Mouse (Mus musculus) megakaryocyte-erythroid progenitor cell, adult 5-6 weeks (primary cell): ENCODE results near the gene Rexo4. TPM values are rescaled to one million over a fixed set of nuclear protein-coding genes. Genes with fewer than 3 reads are reported as not detected.

ENCODE experiments used
- ATAC-seq: replicated peaks from 2 replicates; pipeline ENCODE4 v1.8.0; 2016; ENCODE audit warnings: mild to moderate bottlenecking, inconsistent platforms; ENCODE audit not compliant: severe bottlenecking, poor library complexity, low FRiP score, low TSS enrichment
- total RNA-seq, 2 experiments: library from RNA; stranded (forward) in 1 of 2; stranded (reverse) in 1 of 2; fragments of 200-1000, 215-1000 nt in 1 of 2; fragments of >200 nt in 1 of 2; fragmentation: Nextera tagmentation in 1 of 2; gene quantifications; 2 replicates each; pipeline ENCODE4 v1.2.3; 2014 to 2017

Rexo4 gene
- total RNA-seq, 2 experiments from 2014 or later = 56.8 to 109 TPM

DNA sequence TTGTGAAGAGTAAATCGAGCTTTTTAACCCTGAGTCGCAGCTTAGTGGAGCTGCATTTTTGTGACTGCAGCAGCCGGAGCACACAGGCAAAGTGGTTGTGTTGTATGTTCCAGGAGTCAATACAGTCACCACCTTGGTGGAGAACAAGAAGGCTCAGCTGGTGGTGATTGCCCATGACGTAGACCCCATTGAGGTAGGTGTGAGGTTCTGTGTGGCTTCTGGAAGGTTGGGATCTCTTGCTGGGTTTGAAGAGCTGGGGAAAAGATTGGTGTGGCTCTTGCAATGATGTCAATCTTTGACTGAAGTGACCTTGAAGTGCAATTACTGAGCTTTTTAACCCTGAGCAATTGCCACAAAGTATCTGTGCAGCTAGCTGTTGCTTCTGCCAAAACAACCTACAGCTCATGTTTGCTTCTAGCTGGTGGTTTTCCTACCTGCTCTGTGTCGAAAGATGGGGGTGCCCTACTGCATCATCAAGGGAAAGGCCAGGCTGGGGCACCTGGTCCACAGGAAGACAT, 51.9 kb downstream of the Rexo4 start:
- ATAC-seq = no peak

DNA sequence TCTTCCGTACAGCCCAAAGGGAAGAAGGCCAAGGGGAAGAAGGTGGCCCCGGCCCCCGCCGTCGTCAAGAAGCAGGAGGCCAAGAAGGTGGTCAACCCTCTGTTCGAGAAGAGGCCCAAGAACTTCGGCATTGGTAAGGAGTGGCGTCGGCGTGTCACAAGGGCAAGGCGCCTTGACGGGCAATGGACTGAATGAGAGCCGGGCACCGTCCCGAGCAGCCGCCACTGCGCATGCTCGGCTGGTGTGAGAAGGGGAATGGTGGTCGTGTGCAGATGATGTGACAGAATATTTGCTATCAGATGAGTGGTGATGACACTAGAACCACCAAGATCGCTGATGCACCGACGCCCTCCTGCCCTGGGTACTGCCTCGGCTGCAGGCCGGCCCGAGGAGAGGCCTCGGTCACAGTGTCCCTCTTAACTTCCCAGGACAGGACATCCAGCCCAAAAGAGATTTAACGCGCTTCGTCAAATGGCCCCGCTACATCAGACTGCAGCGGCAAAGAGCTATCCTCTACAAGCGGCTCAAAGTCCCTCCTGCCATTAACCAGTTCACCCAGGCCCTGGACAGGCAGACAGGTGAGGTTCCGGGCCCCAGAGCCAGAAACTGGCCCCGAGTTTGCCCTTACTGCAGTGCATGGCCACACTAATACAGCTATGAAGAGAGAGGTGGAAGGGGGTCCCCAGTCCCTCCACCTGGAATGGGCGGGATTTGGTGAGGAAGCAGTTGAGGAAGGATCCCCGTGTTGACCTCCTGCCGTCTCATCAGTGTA, 53.0 kb downstream of the Rexo4 start:
- ATAC-seq = peak; percentile 46

DNA sequence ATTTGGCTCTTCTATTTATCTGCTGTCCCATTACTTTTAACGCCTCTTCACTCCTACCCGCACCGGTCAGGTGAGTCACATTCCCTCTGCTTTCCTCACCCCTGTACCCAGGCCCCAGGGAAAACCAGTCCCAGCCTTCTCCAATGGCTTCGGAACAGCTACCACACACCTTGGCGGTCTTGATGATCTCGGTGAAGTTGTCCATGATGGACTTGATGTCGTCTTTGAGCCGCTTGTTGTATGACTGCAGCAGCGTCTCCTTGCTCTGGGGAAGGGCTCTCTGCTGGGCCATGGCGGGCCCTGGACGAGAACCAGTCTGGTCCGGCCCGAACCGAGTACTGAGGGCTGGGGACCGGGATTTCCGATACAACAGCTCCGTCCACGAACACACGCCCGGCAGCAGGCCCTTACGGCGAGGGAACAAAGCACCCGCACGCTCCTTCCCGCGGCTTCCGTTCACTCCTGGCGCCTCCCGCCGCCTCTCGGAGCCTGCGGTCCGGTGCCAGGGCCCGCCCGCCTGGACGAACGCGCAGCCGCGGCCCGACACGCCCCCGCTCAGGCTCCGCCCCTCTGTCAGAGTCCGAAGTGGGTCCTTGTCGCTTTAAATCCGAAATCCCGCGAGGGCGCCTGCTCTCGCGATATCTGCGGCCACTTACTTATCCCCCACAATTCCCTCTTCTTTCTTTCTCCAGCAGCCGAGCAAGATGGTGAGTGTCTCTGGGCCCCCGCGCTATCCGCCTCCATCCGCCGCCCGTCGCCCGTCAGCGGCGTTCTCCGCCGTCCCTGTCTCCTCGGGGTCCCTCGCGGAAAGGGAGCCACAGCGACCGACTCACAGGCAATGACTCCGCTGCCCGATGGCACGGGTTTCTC, 53.8 kb downstream of the Rexo4 start, which contains the start of the genes Med22 and Rpl7a:
Gene Med22, minus strand, starts transcription at position 554 of the 870 bp plus-strand sequence.
Gene Rpl7a, plus strand, starts transcription at position 641 of the 870 bp plus-strand sequence.
- peak; percentile 81 for ATAC-seq

GRCm38 (mm10) chr2:26909387-26909784, 54.8 kb downstream of the Rexo4 start:
- no peak for ATAC-seq

- no peak for ATAC-seq
These were observed 55.3 kb downstream of the Rexo4 start for GRCm38 (mm10) chr2:26908710-26909386.

DNA sequence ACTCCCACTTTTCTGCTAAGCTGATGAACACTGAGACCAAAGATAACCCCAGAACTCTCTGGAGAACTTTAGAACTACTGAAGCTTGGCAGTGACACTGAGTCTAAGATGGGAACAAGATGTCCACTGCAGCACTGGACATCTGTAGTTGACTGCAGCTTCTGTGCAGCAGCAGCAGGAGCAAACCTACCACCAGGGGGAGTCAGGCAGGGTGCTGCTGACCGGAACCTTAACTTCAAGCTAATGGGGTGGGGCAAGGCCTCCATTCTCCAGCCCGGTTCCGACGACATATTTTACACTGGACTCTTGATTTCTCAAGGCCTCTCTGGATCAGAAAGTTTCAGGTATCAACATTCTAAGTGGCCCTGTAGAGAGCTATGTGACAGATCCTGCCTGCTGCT, 57.1 kb downstream of the Rexo4 start:
- ATAC-seq = no peak

GRCm38 (mm10) chr2:26906431-26906830, 57.8 kb downstream of the Rexo4 start:
- ATAC-seq = no peak

GRCm38 (mm10) chr2:26905936-26906335, 58.2 kb downstream of the Rexo4 start:
- ATAC-seq = no peak

Other genes with a start within 250 kb of the Rexo4 start
- gene Abo, start 99.4 kb downstream of the Rexo4 start, total RNA-seq (2014; fragmentation: Nextera tagmentation) = not detected in 2 replicates
- gene Abo, start 99.4 kb downstream of the Rexo4 start, total RNA-seq (2017) = not detected in 2 replicates
- gene Surf6, start 61.5 kb downstream of the Rexo4 start, total RNA-seq (2014; fragmentation: Nextera tagmentation) = 36.2 and 43.7 TPM in 2 replicates
- 51.1 and 74.0 TPM in 2 replicates for gene Surf6, start 61.5 kb downstream of the Rexo4 start, total RNA-seq (2017)
- gene Med22, start 53.7 kb downstream of the Rexo4 start, total RNA-seq (2014; fragmentation: Nextera tagmentation) = 24.7 and 37.6 TPM in 2 replicates
- 14.4 and 20.2 TPM in 2 replicates for gene Med22, start 53.7 kb downstream of the Rexo4 start, total RNA-seq (2017)
- 2,329 and 2,826 TPM in 2 replicates for gene Rpl7a, start 53.6 kb downstream of the Rexo4 start, total RNA-seq (2014; fragmentation: Nextera tagmentation)
- 2,192 and 2,459 TPM in 2 replicates for gene Rpl7a, start 53.6 kb downstream of the Rexo4 start, total RNA-seq (2017)
- gene Surf2, start 48.0 kb downstream of the Rexo4 start, total RNA-seq (2014; fragmentation: Nextera tagmentation) = 68.8 and 80.3 TPM in 2 replicates
- 118 and 146 TPM in 2 replicates for gene Surf2, start 48.0 kb downstream of the Rexo4 start, total RNA-seq (2017)
- 50.5 and 58.4 TPM in 2 replicates for gene Surf1, start 47.9 kb downstream of the Rexo4 start, total RNA-seq (2014; fragmentation: Nextera tagmentation)
- 38.0 and 41.7 TPM in 2 replicates for gene Surf1, start 47.9 kb downstream of the Rexo4 start, total RNA-seq (2017)
- 59.8 and 76.8 TPM in 2 replicates for gene Surf4, start 30.5 kb downstream of the Rexo4 start, total RNA-seq (2014; fragmentation: Nextera tagmentation)
- gene Surf4, start 30.5 kb downstream of the Rexo4 start, total RNA-seq (2017) = 34.1 and 52.4 TPM in 2 replicates
- gene Stkld1, start 30.3 kb downstream of the Rexo4 start, total RNA-seq (2014; fragmentation: Nextera tagmentation) = not detected in 2 replicates
- gene Stkld1, start 30.3 kb downstream of the Rexo4 start, total RNA-seq (2017) = not detected in 2 replicates
- 2.3 TPM in 1 of 2 replicates, not detected in the other for gene Adamts13, start 9.0 kb upstream of the Rexo4 start, total RNA-seq (2014; fragmentation: Nextera tagmentation)
- gene Adamts13, start 9.0 kb upstream of the Rexo4 start, total RNA-seq (2017) = not detected in 2 replicates
- gene Cacfd1, start 45.5 kb upstream of the Rexo4 start, total RNA-seq (2014; fragmentation: Nextera tagmentation) = 28.2 and 29.2 TPM in 2 replicates
- gene Cacfd1, start 45.5 kb upstream of the Rexo4 start, total RNA-seq (2017) = 5.5 and 14.6 TPM in 2 replicates
- gene Slc2a6, start 63.6 kb upstream of the Rexo4 start, total RNA-seq (2014; fragmentation: Nextera tagmentation) = 0.62 TPM in 1 of 2 replicates, not detected in the other
- gene Slc2a6, start 63.6 kb upstream of the Rexo4 start, total RNA-seq (2017) = 0.05 and 1.0 TPM in 2 replicates
- not detected in 2 replicates for gene Mymk, start 107.8 kb upstream of the Rexo4 start, total RNA-seq (2014; fragmentation: Nextera tagmentation)
- gene Mymk, start 107.8 kb upstream of the Rexo4 start, total RNA-seq (2017) = not detected in 2 replicates
- gene Adamtsl2, start 115.0 kb upstream of the Rexo4 start, total RNA-seq (2014; fragmentation: Nextera tagmentation) = 1.2 TPM in 1 of 2 replicates, not detected in the other
- not detected in 2 replicates for gene Adamtsl2, start 115.0 kb upstream of the Rexo4 start, total RNA-seq (2017)
- not detected in 2 replicates for gene Fam163b, start 178.1 kb upstream of the Rexo4 start, total RNA-seq (2014; fragmentation: Nextera tagmentation)
- gene Fam163b, start 178.1 kb upstream of the Rexo4 start, total RNA-seq (2017) = not detected in 2 replicates
- gene Dbh, start 200.8 kb upstream of the Rexo4 start, total RNA-seq (2014; fragmentation: Nextera tagmentation) = not detected in 2 replicates
- not detected in 2 replicates for gene Dbh, start 200.8 kb upstream of the Rexo4 start, total RNA-seq (2017)